Mouse (Mus musculus) bone marrow, adult 2 months (tissue): ENCODE data around the gene Gipc2. TPM values are rescaled to one million over a fixed set of nuclear protein-coding genes. Genes with fewer than 3 reads are reported as not detected.

Experiments
- H3K27ac ChIP-seq: fragments of 200-500 bp; 2 replicates; pipeline ENCODE4 v1.5.1; 2012; ENCODE audit warnings: low read depth, mild to moderate bottlenecking, control low read depth, inconsistent platforms, low read length; ENCODE audit not compliant: control insufficient read depth, poor library complexity, insufficient read depth
- H3K4me1 ChIP-seq: fragments of 200-500 bp; 2 replicates; pipeline ENCODE4 v1.6.1; 2011; ENCODE audit warnings: low read length; ENCODE audit not compliant: control insufficient read depth, insufficient read depth
- H3K4me3 ChIP-seq: fragments of 200-500 bp; replicated peaks from 2 replicates; pipeline ENCODE3; 2011; ENCODE audit warnings: mild to moderate bottlenecking, low read depth, low read length, control low read depth; ENCODE audit not compliant: control insufficient read depth
- CTCF ChIP-seq: fragments of 200-500 bp; IDR thresholded peaks from 2 replicates; pipeline ENCODE4 v1.5.1; 2011; ENCODE audit warnings: low read length, control low read depth; ENCODE audit not compliant: control insufficient read depth, insufficient read depth
- POLR2A ChIP-seq: fragments of 200-500 bp; IDR thresholded peaks from 2 replicates; pipeline ENCODE4 v1.6.1; 2011; ENCODE audit warnings: low read depth, mild to moderate bottlenecking, control low read depth, low read length, borderline replicate concordance; ENCODE audit not compliant: control insufficient read depth
- WGBS: fragments of 180-500 bp; shearing (Covaris S2); methylation state at CpG from one replicate; pipeline ENCODE4 v1.1.7; 2018; 5-methylcytosine and 5-hydroxymethylcytosine counted together
- polyA plus RNA-seq: library from polyadenylated mRNA; stranded (reverse); fragments of >200 nt; gene quantifications from 2 replicates; pipeline ENCODE4 v1.2.4, GENCODE M21; 2011; ENCODE audit warnings: low replicate concordance; ENCODE audit not compliant: missing spikeins, insufficient read depth, insufficient read length

Gipc2 gene
- polyA plus RNA-seq, 1 experiment, result 4.1 TPM

GRCm38 (mm10) chr3:152103381-152103780, 62.6 kb downstream of the Gipc2 start:
- H3K27ac ChIP-seq, result no peak overlapping the region
- no peak overlapping the region for H3K4me3 ChIP-seq
- TF ChIP-seq POLR2A (no peak), CTCF (no peak)
- 92% methylated on average over 4 of the region's 4 CpGs for WGBS
- no peaks in the 10 kb centered on the region; the same call in 1 of the 2 replicates for H3K4me1 ChIP-seq

GRCm38 (mm10) chr3:152101459-152101858, 64.6 kb downstream of the Gipc2 start:
- TF ChIP-seq POLR2A, result no peak
- no peak for TF ChIP-seq CTCF
- 83% methylated on average over 7 of the region's 7 CpGs for WGBS
- H3K4me3 ChIP-seq, result no peak overlapping the region
- H3K4me1 ChIP-seq, result no peaks in the 10 kb centered on the region
- H3K27ac ChIP-seq, result no peak overlapping the region

GRCm38 (mm10) chr3:152100119-152100818, 65.8 kb downstream of the Gipc2 start:
- WGBS, result 78% methylated on average over 11 of the region's 11 CpGs
- TF ChIP-seq CTCF (no peak), POLR2A (no peak)
- Histone ChIP-seq H3K4me1 (no peaks in the 10 kb centered on the region), H3K27ac (no peak overlapping the region), H3K4me3 (no peak overlapping the region)

GRCm38 (mm10) chr3:152095030-152095429, 71.0 kb downstream of the Gipc2 start:
- H3K4me3 ChIP-seq, result no peak overlapping the region
- H3K27ac ChIP-seq, result no peak overlapping the region
- 5% methylated on average over 3 of the region's 3 CpGs for WGBS
- H3K4me1 ChIP-seq, result no peaks in the 10 kb centered on the region
- no peak for TF ChIP-seq CTCF
- TF ChIP-seq POLR2A, result no peak

- WGBS, result 56% methylated on average over 34 of the region's 34 CpGs
- Histone ChIP-seq H3K4me3 (no peak overlapping the region), H3K4me1 (no peaks in the 10 kb centered on the region), H3K27ac (no peak overlapping the region)
- no peak for TF ChIP-seq CTCF
These were observed 73.5 kb downstream of the Gipc2 start for GRCm38 (mm10) chr3:152092385-152093057.

GRCm38 (mm10) chr3:152089178-152089577, 76.9 kb downstream of the Gipc2 start:
- TF ChIP-seq CTCF (peak; percentile 83), POLR2A (no peak)
- no peak overlapping the region for H3K27ac ChIP-seq
- no peaks in the 10 kb centered on the region for H3K4me1 ChIP-seq
- no peak overlapping the region for H3K4me3 ChIP-seq
- 9% methylated on average over 4 of the region's 4 CpGs for WGBS

GRCm38 (mm10) chr3:152081381-152081780, 84.6 kb downstream of the Gipc2 start:
- TF ChIP-seq CTCF (no peak), POLR2A (no peak)
- Histone ChIP-seq H3K4me3 (no peak overlapping the region), H3K4me1 (no peaks in the 10 kb centered on the region), H3K27ac (no peak overlapping the region)
- 76% methylated on average over 3 of the region's 3 CpGs for WGBS

- WGBS, result 75% methylated on average over 7 of the region's 7 CpGs
These were observed 89.9 kb downstream of the Gipc2 start for GRCm38 (mm10) chr3:152076088-152076487.

GRCm38 (mm10) chr3:152069001-152069400, 97.0 kb downstream of the Gipc2 start:
- H3K4me1 ChIP-seq, result no peaks in the 10 kb centered on the region
- TF ChIP-seq CTCF, result no peak
- TF ChIP-seq POLR2A, result no peak
- no peak overlapping the region for H3K27ac ChIP-seq
- no peak overlapping the region for H3K4me3 ChIP-seq
- 60% methylated on average over 2 of the region's 2 CpGs for WGBS

More at GRCm38 (mm10) chr3:152076088-152076487, 89.9 kb downstream of the Gipc2 start:
- no peak overlapping the region for H3K4me3 ChIP-seq
- H3K4me1 ChIP-seq, result no peaks in the 10 kb centered on the region
- TF ChIP-seq CTCF, result no peak
- TF ChIP-seq POLR2A, result no peak
- no peak overlapping the region for H3K27ac ChIP-seq
